Mouse (Mus musculus) olfactory bulb, adult 2 months (tissue): ENCODE data around the gene Rab31. TPM values are rescaled to one million over a fixed set of nuclear protein-coding genes. Genes with fewer than 3 reads are reported as not detected.

ENCODE experiments used
- H3K27ac ChIP-seq: fragments of 200-500 bp; 2 replicates; pipeline ENCODE4 v1.5.1; 2012; ENCODE audit warnings: low read depth, low read length; ENCODE audit not compliant: insufficient read depth
- H3K4me1 ChIP-seq: fragments of 200-500 bp; 2 replicates; pipeline ENCODE4 v1.6.1; 2012; ENCODE audit warnings: low read length; ENCODE audit not compliant: control insufficient read depth, insufficient read depth
- H3K4me3 ChIP-seq: fragments of 200-500 bp; 2 replicates; pipeline ENCODE4 v1.5.1; 2012; ENCODE audit warnings: mild to moderate bottlenecking, low read depth, low read length, moderate library complexity; ENCODE audit not compliant: insufficient read depth
- CTCF ChIP-seq: fragments of 200-500 bp; IDR thresholded peaks from 2 replicates; pipeline ENCODE4 v1.5.1; 2012; ENCODE audit warnings: low read depth, mild to moderate bottlenecking, low read length, moderate library complexity; ENCODE audit not compliant: insufficient read depth
- POLR2A ChIP-seq: fragments of 200-500 bp; IDR thresholded peaks from 2 replicates; pipeline ENCODE4 v1.6.1; 2012; ENCODE audit warnings: mild to moderate bottlenecking, low read depth, low read length, moderate library complexity; ENCODE audit not compliant: insufficient read depth
- WGBS: fragments of 180-500 bp; shearing (Covaris S2); methylation state at CpG from one replicate; pipeline ENCODE4 v1.1.7; 2018; 5-methylcytosine and 5-hydroxymethylcytosine counted together
- polyA plus RNA-seq: library from polyadenylated mRNA; stranded (reverse); fragments of >200 nt; gene quantifications from 2 replicates; pipeline ENCODE4 v1.2.4, GENCODE M21; 2012; ENCODE audit warnings: low replicate concordance; ENCODE audit not compliant: missing spikeins, insufficient read depth, insufficient read length

Rab31 gene
- polyA plus RNA-seq, 1 experiment, result not detected

DNA sequence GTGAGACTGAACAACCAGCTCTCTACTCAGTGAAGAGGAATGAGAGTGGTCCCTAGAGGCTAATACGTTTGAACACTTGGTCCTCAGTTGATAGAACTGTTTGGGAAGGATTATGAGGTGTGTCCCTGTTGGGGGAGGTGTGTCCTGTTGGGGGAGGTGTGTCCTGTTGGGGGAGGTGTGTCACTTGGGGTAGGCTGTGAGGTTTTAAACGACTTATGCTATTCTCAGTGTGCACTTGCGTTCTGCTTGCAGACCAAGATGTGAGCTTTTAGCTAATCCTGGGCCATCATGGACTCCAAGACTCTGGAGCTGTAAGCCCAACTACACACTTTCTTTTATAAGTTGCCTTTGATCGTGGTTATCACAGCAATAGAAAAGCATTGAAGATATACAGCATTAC lies 103.5 kb downstream of the Rab31 start:
- H3K4me3 ChIP-seq, result no peak overlapping the region
- H3K4me1 ChIP-seq, result peaks cover 3% of the 10 kb centered on the region; the same call in 1 of the 2 replicates
- 92% methylated on average over 4 of the region's 4 CpGs for WGBS
- H3K27ac ChIP-seq, result no peak overlapping the region
- no peak for TF ChIP-seq POLR2A
- TF ChIP-seq CTCF, result no peak

DNA sequence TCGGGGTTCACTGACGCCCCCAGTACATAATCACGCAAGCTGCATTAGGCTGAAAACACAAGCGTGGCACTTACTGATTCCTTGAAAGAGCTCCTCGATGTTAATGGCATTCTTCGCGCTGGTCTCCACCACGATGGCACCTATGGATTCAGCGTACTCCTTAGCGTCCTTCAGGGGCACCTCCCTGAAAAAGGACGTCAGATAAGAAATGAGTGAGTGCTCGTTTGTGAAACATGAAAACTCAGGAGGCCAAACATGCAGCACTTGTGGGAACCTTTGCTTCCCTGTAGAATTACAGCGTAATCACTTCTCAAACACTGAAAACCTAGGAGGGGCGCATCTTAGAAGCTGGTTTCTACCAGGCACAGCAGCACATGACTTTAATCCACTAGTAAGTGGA lies 104.8 kb downstream of the Rab31 start:
- H3K4me3 ChIP-seq, result no peak overlapping the region
- peaks cover 3% of the 10 kb centered on the region; the same call in 1 of the 2 replicates for H3K4me1 ChIP-seq
- 88% methylated on average over 14 of the region's 14 CpGs for WGBS
- no peak overlapping the region for H3K27ac ChIP-seq
- no peak for TF ChIP-seq POLR2A
- TF ChIP-seq CTCF, result no peak

DNA sequence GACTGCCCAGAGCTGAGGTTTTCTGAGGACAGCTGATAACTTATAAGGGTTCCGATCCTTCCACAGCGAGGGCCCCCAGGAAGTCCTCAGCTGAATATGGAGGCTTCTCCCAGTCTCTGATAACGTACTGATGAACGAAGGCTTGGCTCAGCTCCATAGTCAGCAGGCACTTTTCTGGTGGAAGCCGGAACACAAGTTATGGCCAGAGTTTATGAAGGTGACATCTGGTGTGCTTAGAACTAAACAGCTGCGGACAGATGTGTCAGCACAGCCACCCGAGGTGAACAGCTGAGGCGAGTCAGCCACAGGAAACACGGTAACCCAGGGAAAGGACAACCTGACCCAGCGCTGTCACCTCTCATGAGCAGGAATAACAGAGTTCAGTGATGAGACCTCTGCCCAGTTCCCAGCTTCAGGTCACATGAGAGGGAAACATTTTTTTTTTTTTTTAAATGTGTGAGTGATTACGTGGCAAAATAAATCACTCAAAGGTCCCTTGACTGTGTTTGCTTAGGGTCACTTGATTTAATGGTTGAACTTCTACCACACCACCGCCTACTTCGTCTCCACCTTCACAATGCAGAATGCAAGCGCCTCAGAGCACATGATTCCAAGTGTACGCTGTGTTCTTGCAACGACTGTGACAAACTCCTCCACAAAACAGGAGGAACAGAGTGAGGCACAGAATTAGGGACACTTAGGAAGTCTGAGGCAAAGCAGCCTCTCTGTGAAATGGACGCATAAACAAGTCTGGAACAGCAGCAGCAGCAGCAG lies 106.0 kb downstream of the Rab31 start:
- TF ChIP-seq POLR2A (no peak), CTCF (no peak)
- H3K4me3 ChIP-seq, result no peak overlapping the region
- no peak overlapping the region for H3K27ac ChIP-seq
- peaks cover 3% of the 10 kb centered on the region; the same call in 1 of the 2 replicates for H3K4me1 ChIP-seq
- 81% methylated on average over 17 of the region's 17 CpGs for WGBS

DNA sequence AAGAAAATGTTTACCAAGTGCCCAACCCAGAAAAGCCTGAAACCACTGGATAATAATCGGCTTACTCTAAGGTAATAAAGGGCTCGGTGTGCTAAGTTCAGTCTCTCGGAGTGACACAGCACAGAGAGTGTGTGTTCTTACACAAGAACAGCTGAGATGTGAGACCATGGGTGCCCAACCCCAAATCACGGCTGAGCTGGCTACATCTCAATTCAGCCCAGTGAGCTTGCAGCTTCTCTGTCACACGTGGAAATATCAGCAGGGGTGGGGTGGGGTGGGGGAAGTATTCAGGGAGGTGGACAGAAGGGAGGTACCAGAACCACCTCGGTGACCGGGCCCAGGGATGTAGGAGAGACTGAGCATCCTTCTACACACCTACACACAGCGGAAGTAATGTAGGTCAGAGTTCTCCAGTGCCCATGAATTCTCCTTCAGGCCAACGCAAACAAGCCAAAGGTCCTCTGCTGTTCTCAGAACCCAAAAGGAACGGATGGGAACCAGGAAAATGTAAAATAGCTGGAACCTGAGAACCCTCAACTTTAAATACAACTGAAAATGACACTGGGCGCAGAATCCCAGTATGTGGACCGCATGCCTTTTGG lies 106.7 kb downstream of the Rab31 start:
- Histone ChIP-seq H3K4me3 (no peak overlapping the region), H3K27ac (no peak overlapping the region), H3K4me1 (peaks cover 3% of the 10 kb centered on the region; the same call in 1 of the 2 replicates)
- no peak for TF ChIP-seq POLR2A
- TF ChIP-seq CTCF, result no peak
- 81% methylated on average over 12 of the region's 12 CpGs for WGBS

DNA sequence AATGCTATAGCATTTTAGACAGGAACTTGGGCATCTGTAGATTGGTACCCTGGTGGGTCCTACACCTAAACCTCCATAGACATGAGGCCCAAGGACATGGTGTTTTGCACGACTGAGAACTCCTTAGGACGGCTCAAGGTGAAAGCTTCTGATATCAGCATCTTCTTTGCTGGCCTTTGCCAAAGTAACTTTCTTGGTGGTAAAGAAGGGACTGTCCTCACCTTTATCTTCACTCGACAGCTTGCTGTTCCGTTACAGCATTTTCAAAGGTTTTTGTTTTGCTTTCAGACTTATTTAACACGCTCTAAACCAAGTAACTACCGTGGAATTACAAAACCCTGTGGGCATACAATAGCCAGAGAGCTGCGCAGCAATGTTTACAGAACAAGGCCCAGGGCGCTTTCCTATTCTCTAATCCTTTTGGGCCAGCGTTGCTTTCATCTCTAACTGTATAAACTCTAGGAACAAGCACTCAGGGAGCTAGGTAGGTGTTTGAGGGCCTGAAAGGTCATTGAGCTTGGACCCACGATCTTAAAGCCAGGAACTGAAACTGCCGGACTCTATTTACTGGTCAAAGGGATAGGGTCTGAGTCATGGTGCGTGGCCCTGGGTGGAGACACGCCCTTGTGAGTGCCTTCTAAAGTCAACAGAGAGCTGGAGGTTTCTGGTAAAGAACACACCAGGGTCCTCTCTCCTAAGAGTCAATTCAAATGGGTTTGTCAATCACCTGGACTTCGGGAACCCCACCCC lies 109.0 kb downstream of the Rab31 start:
- H3K4me1 ChIP-seq, result peaks cover 3% of the 10 kb centered on the region; the same call in 1 of the 2 replicates
- no peak overlapping the region for H3K27ac ChIP-seq
- no peak overlapping the region for H3K4me3 ChIP-seq
- TF ChIP-seq POLR2A (no peak), CTCF (no peak)
- 86% methylated on average over 14 of the region's 14 CpGs for WGBS

DNA sequence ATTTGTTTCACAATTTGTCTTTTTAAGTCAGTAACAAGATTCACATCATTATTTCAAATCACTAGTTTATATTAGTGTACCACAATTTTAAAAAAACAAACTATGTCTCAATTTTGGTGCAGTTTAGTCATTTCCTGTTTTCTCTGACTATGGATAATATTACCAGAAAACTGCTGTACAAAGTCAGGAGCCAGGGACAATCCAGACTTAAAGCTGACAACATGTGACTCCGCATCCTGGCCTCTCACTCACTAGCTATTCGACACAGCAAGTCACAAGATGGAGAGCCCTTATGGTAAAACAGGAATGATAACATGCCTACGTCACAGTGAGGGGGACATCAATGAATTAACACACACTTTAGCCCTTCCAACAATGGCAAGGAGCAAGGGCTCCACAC lies 109.9 kb downstream of the Rab31 start:
- Histone ChIP-seq H3K4me1 (peaks cover 2% of the 10 kb centered on the region; the same call in 1 of the 2 replicates), H3K27ac (no peak overlapping the region), H3K4me3 (no peak overlapping the region)
- 91% methylated on average over 3 of the region's 3 CpGs for WGBS
- TF ChIP-seq CTCF (no peak), POLR2A (no peak)

DNA sequence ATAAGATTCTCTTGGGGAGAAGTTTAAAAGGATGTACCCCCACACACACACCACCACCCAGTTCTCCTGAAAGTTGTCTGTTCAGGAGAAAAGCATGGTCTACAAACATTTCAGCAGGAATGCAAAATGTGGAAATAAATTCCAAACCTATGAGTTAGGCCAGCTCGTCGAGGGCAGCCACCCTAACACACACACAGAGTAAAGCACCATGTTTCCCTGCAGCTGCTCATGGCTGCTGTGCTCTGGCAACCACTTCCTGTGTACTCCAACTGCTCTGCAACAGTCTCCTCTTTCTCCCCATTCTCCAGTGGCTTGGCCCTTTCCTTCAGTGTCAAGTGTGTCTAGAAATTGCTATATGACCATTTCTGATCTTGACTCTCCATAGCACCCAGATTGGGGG lies 114.1 kb downstream of the Rab31 start:
- 92% methylated on average over 2 of the region's 2 CpGs for WGBS
- no peak for TF ChIP-seq CTCF
- TF ChIP-seq POLR2A, result no peak
- no peak overlapping the region for H3K4me3 ChIP-seq
- H3K4me1 ChIP-seq, result no peaks in the 10 kb centered on the region; the same call in 1 of the 2 replicates
- H3K27ac ChIP-seq, result no peak overlapping the region

DNA sequence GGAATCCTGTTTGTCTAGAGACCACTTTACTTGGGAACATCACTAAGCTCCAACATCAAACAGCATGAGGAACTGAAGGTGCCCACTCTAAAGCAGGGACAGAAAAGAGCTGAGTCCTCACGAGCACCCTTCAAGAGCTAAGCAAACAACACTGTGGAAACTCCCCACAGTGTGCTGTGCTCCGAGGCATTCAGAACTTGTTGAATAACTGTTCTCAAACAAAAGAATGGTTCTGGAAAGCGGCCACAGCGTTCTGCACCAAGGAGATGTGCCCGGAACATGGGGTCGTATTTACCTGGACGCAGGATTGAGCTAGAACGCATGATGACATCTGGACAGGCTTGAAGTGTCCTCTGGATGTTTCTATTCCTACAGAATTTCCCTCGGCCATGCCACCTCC lies 114.6 kb downstream of the Rab31 start:
- Histone ChIP-seq H3K4me1 (no peaks in the 10 kb centered on the region; the same call in 1 of the 2 replicates), H3K27ac (no peak overlapping the region), H3K4me3 (no peak overlapping the region)
- WGBS, result 66% methylated on average over 9 of the region's 9 CpGs
- TF ChIP-seq POLR2A (no peak), CTCF (no peak)

DNA sequence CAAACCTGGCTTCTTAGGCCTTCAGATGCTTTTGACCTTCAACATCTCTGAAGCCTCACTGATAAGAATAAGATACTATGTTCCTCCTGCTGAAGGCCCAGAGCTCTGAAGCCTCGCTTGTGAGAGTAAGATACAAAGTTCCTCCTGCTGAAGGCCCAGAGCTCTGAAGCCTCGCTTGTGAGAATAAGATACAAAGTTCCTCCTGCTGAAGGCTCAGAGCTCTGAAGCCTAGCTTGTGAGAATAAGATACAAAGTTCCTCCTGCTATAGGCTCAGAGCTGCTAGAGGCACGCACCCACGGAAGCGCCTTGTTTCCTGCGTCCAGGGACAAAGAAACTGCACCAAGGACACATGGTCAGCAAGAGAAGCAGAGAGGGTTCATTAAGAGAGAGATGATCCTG lies 115.8 kb downstream of the Rab31 start:
- 94% methylated on average over 6 of the region's 6 CpGs for WGBS
- Histone ChIP-seq H3K4me1 (no peaks in the 10 kb centered on the region; the same call in 1 of the 2 replicates), H3K27ac (no peak overlapping the region), H3K4me3 (no peak overlapping the region)
- TF ChIP-seq CTCF (no peak), POLR2A (no peak)
